Mouse (Mus musculus): ENCODE measurements at regions not wholly inside any gene's neighbourhood (a gene's known extent, or its start where the extent isn't known, plus 50 kb on each side); places are given as distances from the start of the nearest gene placed in this dataset.
A peak's percentile ranks its signal among the peaks of the same experiment; 100 is the strongest.

- no peak for ATAC-seq (ENCODE audit: extremely low read depth, insufficient number of reproducible peaks, low FRiP score, poor library complexity, severe bottlenecking)
These were observed 653.0 kb downstream of the Zfp706 start for GRCm38 (mm10) chr15:36354545-36354944.

GRCm38 (mm10) chr15:36353793-36354192 lies 653.8 kb downstream of the Zfp706 start:
- ATAC-seq (ENCODE audit: extremely low read depth, insufficient number of reproducible peaks, low FRiP score, poor library complexity, severe bottlenecking) = no peak

- ATAC-seq (ENCODE audit: extremely low read depth, insufficient number of reproducible peaks, low FRiP score, poor library complexity, severe bottlenecking) = no peak
These were observed 654.6 kb downstream of the Zfp706 start for GRCm38 (mm10) chr15:36352929-36353328.

GRCm38 (mm10) chr15:36351693-36352092 lies 655.9 kb downstream of the Zfp706 start:
- ATAC-seq (ENCODE audit: extremely low read depth, insufficient number of reproducible peaks, low FRiP score, poor library complexity, severe bottlenecking) = no peak

- ATAC-seq (ENCODE audit: extremely low read depth, insufficient number of reproducible peaks, low FRiP score, poor library complexity, severe bottlenecking) = no peak
These were observed 659.2 kb downstream of the Zfp706 start for GRCm38 (mm10) chr15:36348348-36348747.

- no peak for ATAC-seq (ENCODE audit: extremely low read depth, insufficient number of reproducible peaks, low FRiP score, poor library complexity, severe bottlenecking)
These were observed 660.2 kb downstream of the Zfp706 start for GRCm38 (mm10) chr15:36347333-36347845.

GRCm38 (mm10) chr15:36346126-36346525 lies 661.4 kb downstream of the Zfp706 start:
- peak; percentile 39; the same call in 1 of the 2 replicates for ATAC-seq (ENCODE audit: extremely low read depth, insufficient number of reproducible peaks, low FRiP score, poor library complexity, severe bottlenecking)

GRCm38 (mm10) chr15:36345413-36345812 lies 662.2 kb downstream of the Zfp706 start:
- no peak for ATAC-seq (ENCODE audit: extremely low read depth, insufficient number of reproducible peaks, low FRiP score, poor library complexity, severe bottlenecking)

GRCm38 (mm10) chr15:36339971-36340550 lies 667.5 kb downstream of the Zfp706 start:
- no peak for ATAC-seq (ENCODE audit: extremely low read depth, insufficient number of reproducible peaks, low FRiP score, poor library complexity, severe bottlenecking)

GRCm38 (mm10) chr15:36338766-36339165 lies 668.8 kb downstream of the Zfp706 start:
- ATAC-seq (ENCODE audit: extremely low read depth, insufficient number of reproducible peaks, low FRiP score, poor library complexity, severe bottlenecking) = no peak

- no peak for ATAC-seq (ENCODE audit: extremely low read depth, insufficient number of reproducible peaks, low FRiP score, poor library complexity, severe bottlenecking)
These were observed 670.7 kb downstream of the Zfp706 start for GRCm38 (mm10) chr15:36336857-36337256.

- ATAC-seq (ENCODE audit: extremely low read depth, insufficient number of reproducible peaks, low FRiP score, poor library complexity, severe bottlenecking) = no peak
These were observed 672.5 kb downstream of the Zfp706 start for GRCm38 (mm10) chr15:36335116-36335515.

GRCm38 (mm10) chr15:36334436-36335113 lies 673.0 kb downstream of the Zfp706 start:
- no peak for ATAC-seq (ENCODE audit: extremely low read depth, insufficient number of reproducible peaks, low FRiP score, poor library complexity, severe bottlenecking)

GRCm38 (mm10) chr15:36333857-36334256 lies 673.7 kb downstream of the Zfp706 start:
- ATAC-seq (ENCODE audit: extremely low read depth, insufficient number of reproducible peaks, low FRiP score, poor library complexity, severe bottlenecking) = no peak

- no peak for ATAC-seq (ENCODE audit: extremely low read depth, insufficient number of reproducible peaks, low FRiP score, poor library complexity, severe bottlenecking)
These were observed 674.3 kb downstream of the Zfp706 start for GRCm38 (mm10) chr15:36333265-36333664.
